ENCODE assay signal across 8 mouse cellular contexts in genomic region chr11:80184531-80185071, GRCm38 (mm10). TPM values are rescaled to one million over a fixed set of nuclear protein-coding genes. Genes with fewer than 3 reads are reported as not detected.
A peak's percentile ranks its signal among the peaks of the same experiment; 100 is the strongest.
DNase-seq lines count a peak whose midpoint lies in the region; ATAC-seq and TF ChIP-seq lines count a peak whose summit lies in the region.

No protein-coding gene starts in this region.

- no peaks in the 10 kb centered on the region; the same call in 1 of the 2 replicates for H3K36me3 ChIP-seq in forebrain, embryonic 10.5 days (replicated peaks)
- no peaks in the 10 kb centered on the region for H3K36me3 ChIP-seq in forebrain, embryonic 11.5 days (ENCODE audit: control insufficient read depth, insufficient read depth, low read length)
- no peaks in the 10 kb centered on the region for H3K36me3 ChIP-seq in lung, postnatal 0 days (ENCODE audit: insufficient read depth, low read length)
- peaks cover 7% of the 10 kb centered on the region for H3K36me3 ChIP-seq in intestine, postnatal 0 days (ENCODE audit: control insufficient read depth, insufficient read depth)
- no peaks in the 10 kb centered on the region for H3K36me3 ChIP-seq in neural tube, embryonic 15.5 days

- H3K27ac ChIP-seq in forebrain, embryonic 10.5 days, result no peak overlapping the region
- no peak overlapping the region for H3K27ac ChIP-seq in forebrain, embryonic 11.5 days (ENCODE audit: low read depth, low read length)
- peak overlapping the region; percentile 92; the same call in 1 of the 2 replicates for H3K27ac ChIP-seq in lung, postnatal 0 days (ENCODE audit: low read length)
- H3K27ac ChIP-seq in intestine, postnatal 0 days (ENCODE audit: low read depth, low read length), result peak overlapping the region; percentile 92
- no peak overlapping the region for H3K27ac ChIP-seq in neural tube, embryonic 15.5 days (replicated peaks)

- H3K4me1 ChIP-seq in forebrain, embryonic 10.5 days, result peaks cover 9% of the 10 kb centered on the region
- no peaks in the 10 kb centered on the region for H3K4me1 ChIP-seq in forebrain, embryonic 11.5 days (replicated peaks; ENCODE audit: control insufficient read depth, insufficient read depth, low read length)
- H3K4me1 ChIP-seq in lung, postnatal 0 days (ENCODE audit: insufficient read depth, low read depth, low read length), result peaks cover 8% of the 10 kb centered on the region; the same call in 1 of the 2 replicates
- 0 out of 2 replicates have a peak, but pooled peaks cover 4% of the 10 kb centered on the region for H3K4me1 ChIP-seq in intestine, postnatal 0 days (replicated peaks; ENCODE audit: control insufficient read depth, insufficient read depth, low read length)
- H3K4me1 ChIP-seq in neural tube, embryonic 15.5 days, result 0 out of 2 replicates have a peak, but pooled peaks cover 3% of the 10 kb centered on the region

- no peak for ATAC-seq in forebrain, embryonic 11.5 days (replicated peaks; ENCODE audit: low FRiP score)
- ATAC-seq in lung, postnatal 0 days, result no peak
- ATAC-seq in intestine, postnatal 0 days, result no peak
- ATAC-seq in neural tube, embryonic 15.5 days (ENCODE audit: low FRiP score), result no peak

- no peaks in the 10 kb centered on the region for H3K9me3 ChIP-seq in forebrain, embryonic 10.5 days
- H3K9me3 ChIP-seq in forebrain, embryonic 11.5 days (ENCODE audit: control insufficient read depth, low read length), result no peaks in the 10 kb centered on the region
- no peaks in the 10 kb centered on the region for H3K9me3 ChIP-seq in lung, postnatal 0 days (ENCODE audit: low read length)
- H3K9me3 ChIP-seq in intestine, postnatal 0 days (ENCODE audit: control insufficient read depth), result no peaks in the 10 kb centered on the region
- H3K9me3 ChIP-seq in neural tube, embryonic 15.5 days (replicated peaks), result no peaks in the 10 kb centered on the region

- no peak for TF ChIP-seq EP300 in lung, postnatal 0 days (IDR thresholded peaks at IDR 0.05)

- H3K27me3 ChIP-seq in forebrain, embryonic 10.5 days (ENCODE audit: poor library complexity, severe bottlenecking), result no peaks in the 10 kb centered on the region
- H3K27me3 ChIP-seq in forebrain, embryonic 11.5 days (ENCODE audit: control insufficient read depth, insufficient read depth, low read length), result no peaks in the 10 kb centered on the region
- no peaks in the 10 kb centered on the region for H3K27me3 ChIP-seq in lung, postnatal 0 days (replicated peaks; ENCODE audit: insufficient read depth, low read length)
- H3K27me3 ChIP-seq in intestine, postnatal 0 days (replicated peaks; ENCODE audit: control insufficient read depth, insufficient read depth, low read length), result no peaks in the 10 kb centered on the region
- H3K27me3 ChIP-seq in neural tube, embryonic 15.5 days (replicated peaks), result no peaks in the 10 kb centered on the region

- WGBS in forebrain, embryonic 10.5 days, result 95% methylated on average over 6 of the region's 6 CpGs
- 89% methylated on average over 6 of the region's 6 CpGs for WGBS in forebrain, embryonic 11.5 days
- WGBS in lung, postnatal 0 days, result 62% methylated on average over 6 of the region's 6 CpGs
- WGBS in intestine, postnatal 0 days, result 74% methylated on average over 6 of the region's 6 CpGs
- WGBS in neural tube, embryonic 15.5 days, result 89% methylated on average over 6 of the region's 6 CpGs

- peak overlapping the region; percentile 71 for H3K4me3 ChIP-seq in forebrain, embryonic 10.5 days
- no peak overlapping the region for H3K4me3 ChIP-seq in forebrain, embryonic 11.5 days (ENCODE audit: low read depth, low read length)
- H3K4me3 ChIP-seq in lung, postnatal 0 days (ENCODE audit: low read depth, low read length), result peak overlapping the region; percentile 86
- peak overlapping the region; percentile 88 for H3K4me3 ChIP-seq in intestine, postnatal 0 days (ENCODE audit: low read depth, low read length)
- H3K4me3 ChIP-seq in neural tube, embryonic 15.5 days (replicated peaks), result peak overlapping the region; percentile 51; the same call in 1 of the 2 replicates

- H3K9ac ChIP-seq in forebrain, embryonic 11.5 days (ENCODE audit: low read length), result no peak overlapping the region
- peak overlapping the region; percentile 76; the same call in 1 of the 2 replicates for H3K9ac ChIP-seq in lung, postnatal 0 days (replicated peaks; ENCODE audit: low read depth)
- peak overlapping the region; percentile 80; the same call in 1 of the 2 replicates for H3K9ac ChIP-seq in intestine, postnatal 0 days (ENCODE audit: low read depth, low read length)
- H3K9ac ChIP-seq in neural tube, embryonic 15.5 days (replicated peaks), result no peak overlapping the region

- H3K4me2 ChIP-seq in forebrain, embryonic 11.5 days (ENCODE audit: low read depth, low read length, severe bottlenecking), result no peak overlapping the region
- H3K4me2 ChIP-seq in lung, postnatal 0 days (replicated peaks; ENCODE audit: low read depth, low read length), result peak overlapping the region; percentile 79
- H3K4me2 ChIP-seq in intestine, postnatal 0 days (replicated peaks; ENCODE audit: low read depth), result peak overlapping the region; percentile 79
- peak overlapping the region; percentile 69 for H3K4me2 ChIP-seq in neural tube, embryonic 15.5 days

- TF ChIP-seq CTCF in lung, postnatal 0 days (IDR thresholded peaks at IDR 0.05), result no peak
- no peak for TF ChIP-seq CTCF in intestine, postnatal 0 days (IDR thresholded peaks at IDR 0.05; ENCODE audit: low read depth)

- DNase-seq in forebrain, embryonic 10.5 days (ENCODE audit: extremely low spot score, low spot score), result no peak
- DNase-seq in forebrain, embryonic 11.5 days (ENCODE audit: low spot score), result no peak
- DNase-seq in lung, postnatal 0 days (ENCODE audit: low spot score), result no peak
- DNase-seq in lung, postnatal 36 days, result no peak
- DNase-seq in spleen, postnatal 4 days (ENCODE audit: low spot score in 2 of 2), result no peak
- no peak for DNase-seq in left cerebral cortex, adult 11 months (ENCODE audit: low spot score)

RNA-seq across cellular contexts. Expression of gene Rnf135, which starts 0.9 kb away (rescaled TPM):
- polyA plus RNA-seq in forebrain, embryonic 10.5 days (2016; fragmentation: Nextera tagmentation; extraction: Ambion mirVana), result 4.0 and 4.5 TPM in 2 replicates
- polyA plus RNA-seq in forebrain, embryonic 11.5 days (2014; fragmentation: Nextera tagmentation; extraction: Ambion mirVana), result 3.0 and 3.3 TPM in 2 replicates
- polyA plus RNA-seq in lung, postnatal 0 days (2015; fragmentation: Nextera tagmentation; extraction: Ambion mirVana), result 13.7 and 16.1 TPM in 2 replicates
- 8.9 and 9.1 TPM in 2 replicates for polyA plus RNA-seq in intestine, postnatal 0 days (2015; fragmentation: Nextera tagmentation; extraction: Ambion mirVana)
- 2.9 and 6.2 TPM in 2 replicates for polyA plus RNA-seq in neural tube, embryonic 15.5 days (2015; fragmentation: Nextera tagmentation; extraction: Ambion mirVana)

RNA-seq across cellular contexts. Expression of gene Rhot1, which starts 24.2 kb away (rescaled TPM):
- polyA plus RNA-seq in forebrain, embryonic 10.5 days (2016; fragmentation: Nextera tagmentation; extraction: Ambion mirVana), result 50.4 and 53.3 TPM in 2 replicates
- 63.1 and 73.7 TPM in 2 replicates for polyA plus RNA-seq in forebrain, embryonic 11.5 days (2014; fragmentation: Nextera tagmentation; extraction: Ambion mirVana)
- polyA plus RNA-seq in lung, postnatal 0 days (2015; fragmentation: Nextera tagmentation; extraction: Ambion mirVana), result 38.2 and 44.9 TPM in 2 replicates
- polyA plus RNA-seq in intestine, postnatal 0 days (2015; fragmentation: Nextera tagmentation; extraction: Ambion mirVana), result 20.7 and 21.3 TPM in 2 replicates
- polyA plus RNA-seq in neural tube, embryonic 15.5 days (2015; fragmentation: Nextera tagmentation; extraction: Ambion mirVana), result 70.2 and 72.9 TPM in 2 replicates

RNA-seq across cellular contexts. Expression of gene Adap2, which starts 30.7 kb away (rescaled TPM):
- polyA plus RNA-seq in forebrain, embryonic 10.5 days (2016; fragmentation: Nextera tagmentation; extraction: Ambion mirVana), result 0.73 and 0.77 TPM in 2 replicates
- 0.24 and 0.68 TPM in 2 replicates for polyA plus RNA-seq in forebrain, embryonic 11.5 days (2014; fragmentation: Nextera tagmentation; extraction: Ambion mirVana)
- 8.4 and 12.4 TPM in 2 replicates for polyA plus RNA-seq in lung, postnatal 0 days (2015; fragmentation: Nextera tagmentation; extraction: Ambion mirVana)
- 11.7 and 11.9 TPM in 2 replicates for polyA plus RNA-seq in intestine, postnatal 0 days (2015; fragmentation: Nextera tagmentation; extraction: Ambion mirVana)
- polyA plus RNA-seq in neural tube, embryonic 15.5 days (2015; fragmentation: Nextera tagmentation; extraction: Ambion mirVana), result 3.4 and 4.1 TPM in 2 replicates

RNA-seq across cellular contexts. Expression of gene Tefm, which starts 42.6 kb away (rescaled TPM):
- 33.9 and 38.2 TPM in 2 replicates for polyA plus RNA-seq in forebrain, embryonic 10.5 days (2016; fragmentation: Nextera tagmentation; extraction: Ambion mirVana)
- 31.8 and 32.1 TPM in 2 replicates for polyA plus RNA-seq in forebrain, embryonic 11.5 days (2014; fragmentation: Nextera tagmentation; extraction: Ambion mirVana)
- 17.8 and 19.5 TPM in 2 replicates for polyA plus RNA-seq in lung, postnatal 0 days (2015; fragmentation: Nextera tagmentation; extraction: Ambion mirVana)
- polyA plus RNA-seq in intestine, postnatal 0 days (2015; fragmentation: Nextera tagmentation; extraction: Ambion mirVana), result 15.0 and 16.3 TPM in 2 replicates
- polyA plus RNA-seq in neural tube, embryonic 15.5 days (2015; fragmentation: Nextera tagmentation; extraction: Ambion mirVana), result 21.9 and 26.3 TPM in 2 replicates

Comparison
In these comparisons a context has a peak if more than half of its experiments do, and no peak if none do; other contexts are left out.
1. H3K27ac ChIP-seq: peak in lung, postnatal 0 days (single experiment) and intestine, postnatal 0 days (single experiment); none in forebrain, embryonic 10.5 days (single experiment), forebrain, embryonic 11.5 days (single experiment) and neural tube, embryonic 15.5 days (single experiment).
2. H3K9ac ChIP-seq: peak in lung, postnatal 0 days (single experiment) and intestine, postnatal 0 days (single experiment); none in forebrain, embryonic 11.5 days (single experiment) and neural tube, embryonic 15.5 days (single experiment).